Mouse (Mus musculus): ENCODE measurements around the gene Gm20481. TPM values are rescaled to one million over a fixed set of nuclear protein-coding genes. Genes with fewer than 3 reads are reported as not detected.
"Not testable (repeated sequence)": the region's sequence is repeated elsewhere in the genome, so short reads cannot be mapped to it uniquely, and the experiment has no call there.

Gm20481 gene
- polyA plus RNA-seq, 1 experiment from 2014 or later: 1.2 TPM

- H3K27me3 ChIP-seq: no peaks in the 10 kb centered on the region
- DNase-seq (ENCODE audit: low read depth, low spot score): no peak
- ATAC-seq: no peak
- no peak for TF ChIP-seq CTCF (IDR thresholded peaks at IDR 0.05)
- CTCF ChIA-PET: no interaction called here
- in situ Hi-C loops (cut with MboI; ENCODE audit: low pct_unique_long_range_greater_than_20kb): no loop called here
- POLR2A ChIA-PET: no interaction called here
Observed at GRCm38 (mm10) chr17:35003022-35003838, 33.5 kb downstream of the Gm20481 start.

DNA sequence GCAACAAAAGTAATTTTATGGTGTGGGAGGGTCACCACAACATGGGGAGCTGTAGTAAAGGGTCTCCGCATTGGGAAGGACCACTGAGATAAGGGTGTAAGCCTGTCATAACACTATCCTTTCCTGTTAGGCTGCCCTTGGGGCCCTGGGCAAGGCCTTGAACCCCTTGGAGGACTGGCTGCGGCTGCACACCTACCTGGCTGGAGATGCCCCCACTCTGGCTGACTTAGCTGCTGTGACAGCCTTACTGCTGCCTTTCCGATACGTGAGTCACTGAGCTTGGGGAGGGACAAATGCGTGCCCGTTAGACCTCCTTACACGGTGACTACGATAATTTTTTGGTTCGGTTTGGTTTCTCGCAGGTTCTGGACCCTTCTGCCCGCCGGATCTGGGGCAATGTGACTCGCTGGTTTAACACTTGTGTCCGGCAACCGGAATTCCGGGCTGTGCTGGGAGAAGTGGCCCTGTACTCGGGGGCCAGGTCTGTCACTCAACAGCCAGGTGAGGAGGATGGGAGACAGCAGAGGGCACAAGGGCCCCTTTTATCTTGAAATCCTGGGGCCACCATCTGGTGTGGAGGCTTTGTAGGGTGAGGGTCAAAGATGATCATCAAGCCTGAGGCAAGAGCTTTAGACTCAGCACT is 34.5 kb downstream of the Gm20481 start:
- no peak for TF ChIP-seq CTCF (IDR thresholded peaks at IDR 0.05)
- POLR2A ChIA-PET: interaction anchor here (1.0 kb wide), 1 partner anchor 53 kb away, joined by 3 read pairs; no protein-coding TSS in a partner anchor
- CTCF ChIA-PET: no interaction called here
- in situ Hi-C loops (cut with MboI; ENCODE audit: low pct_unique_long_range_greater_than_20kb): no loop called here
- no peaks in the 10 kb centered on the region for H3K27me3 ChIP-seq
- DNase-seq (ENCODE audit: low read depth, low spot score) (no peak), ATAC-seq (no peak)

DNA sequence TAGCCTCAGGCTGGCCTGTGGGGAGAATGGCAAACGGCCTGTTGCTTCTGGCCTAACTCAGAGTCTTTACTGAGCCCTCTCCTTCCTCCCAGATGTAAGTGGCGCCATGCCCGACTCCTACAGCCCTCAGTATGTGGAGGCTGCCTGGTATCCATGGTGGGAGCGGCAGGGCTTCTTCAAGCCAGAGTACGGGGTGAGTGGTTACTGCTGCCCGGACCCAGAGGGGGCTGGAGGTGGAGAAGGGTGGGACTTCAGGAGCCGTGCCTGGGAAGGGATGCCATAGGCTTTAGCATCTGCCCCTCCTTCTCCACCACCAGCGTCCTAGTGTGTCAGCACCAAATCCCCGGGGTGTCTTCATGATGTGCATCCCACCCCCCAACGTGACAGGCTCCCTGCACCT is 35.4 kb downstream of the Gm20481 start:
- DNase-seq (ENCODE audit: low read depth, low spot score) (no peak), ATAC-seq (no peak)
- ChIA-PET POLR2A (no interaction called here), CTCF (no interaction called here)
- in situ Hi-C loops (cut with MboI; ENCODE audit: low pct_unique_long_range_greater_than_20kb): no loop called here
- no peak for TF ChIP-seq CTCF (IDR thresholded peaks at IDR 0.05)
- H3K27me3 ChIP-seq: no peaks in the 10 kb centered on the region

GRCm38 (mm10) chr17:35005902-35006301 is 36.2 kb downstream of the Gm20481 start:
- in situ Hi-C loops (cut with MboI; ENCODE audit: low pct_unique_long_range_greater_than_20kb); DNase-seq (ENCODE audit: low read depth, low spot score); ATAC-seq; POLR2A ChIA-PET; H3K27me3 ChIP-seq; CTCF ChIA-PET: not testable (repeated sequence)

- DNase-seq (ENCODE audit: low read depth, low spot score) (no peak), ATAC-seq (no peak)
- CTCF ChIA-PET: interaction anchor here (0.7 kb wide), 1 partner anchor 97 kb away, joined by 3 read pairs; no protein-coding TSS in a partner anchor
- in situ Hi-C loops (cut with MboI; ENCODE audit: low pct_unique_long_range_greater_than_20kb): no loop called here
- no peak for TF ChIP-seq CTCF (IDR thresholded peaks at IDR 0.05)
- POLR2A ChIA-PET: no interaction called here
- no peaks in the 10 kb centered on the region for H3K27me3 ChIP-seq
Observed at GRCm38 (mm10) chr17:35007387-35007991, 37.8 kb downstream of the Gm20481 start.

DNA sequence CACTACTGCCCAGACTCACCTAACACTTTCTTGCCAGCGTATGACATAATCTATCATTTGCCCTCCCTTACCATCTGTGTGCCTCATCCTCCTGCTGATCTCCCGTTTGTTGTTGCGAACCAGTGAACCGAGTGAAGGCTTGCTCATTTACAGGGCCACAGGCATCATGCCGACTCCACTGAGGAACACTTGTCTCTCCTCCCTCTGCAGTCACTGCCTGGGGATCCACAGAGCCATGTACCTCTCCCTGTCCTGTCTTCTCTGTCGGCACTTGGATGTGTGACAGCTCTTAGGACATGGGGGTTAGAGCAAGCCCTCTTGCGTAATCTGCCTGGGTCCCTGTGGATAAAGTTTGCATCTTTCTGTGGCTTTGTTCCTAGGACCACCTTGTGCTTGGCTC is 39.9 kb downstream of the Gm20481 start:
- no peak for TF ChIP-seq CTCF (IDR thresholded peaks at IDR 0.05)
- DNase-seq (ENCODE audit: low read depth, low spot score): no peak
- in situ Hi-C loops (cut with MboI; ENCODE audit: low pct_unique_long_range_greater_than_20kb): no loop called here
- POLR2A ChIA-PET: no interaction called here
- no peak for ATAC-seq
- H3K27me3 ChIP-seq: no peaks in the 10 kb centered on the region
- CTCF ChIA-PET: interaction anchor here (1.1 to 1.5 kb wide), 2 partner anchors 11 to 40 kb away, joined by 3 read pairs; partner anchors contain the start of gene Clic1

- ChIA-PET POLR2A (interaction anchor here (1.9 kb wide), 1 partner anchor 10 kb away, joined by 6 read pairs; no protein-coding TSS in a partner anchor), CTCF (no interaction called here)
- in situ Hi-C loops (cut with MboI; ENCODE audit: low pct_unique_long_range_greater_than_20kb): loop anchor here (10.0 kb wide), 1 partner anchor 223 kb away; the partner anchor contains the start of genes Atp6v1g2 and Nfkbil1
- no peak for ATAC-seq
- H3K27me3 ChIP-seq: no peaks in the 10 kb centered on the region
- TF ChIP-seq CTCF (IDR thresholded peaks at IDR 0.05): no peak
- no peak for DNase-seq (ENCODE audit: low read depth, low spot score)
Observed at GRCm38 (mm10) chr17:35011440-35011839, 41.7 kb downstream of the Gm20481 start.

DNA sequence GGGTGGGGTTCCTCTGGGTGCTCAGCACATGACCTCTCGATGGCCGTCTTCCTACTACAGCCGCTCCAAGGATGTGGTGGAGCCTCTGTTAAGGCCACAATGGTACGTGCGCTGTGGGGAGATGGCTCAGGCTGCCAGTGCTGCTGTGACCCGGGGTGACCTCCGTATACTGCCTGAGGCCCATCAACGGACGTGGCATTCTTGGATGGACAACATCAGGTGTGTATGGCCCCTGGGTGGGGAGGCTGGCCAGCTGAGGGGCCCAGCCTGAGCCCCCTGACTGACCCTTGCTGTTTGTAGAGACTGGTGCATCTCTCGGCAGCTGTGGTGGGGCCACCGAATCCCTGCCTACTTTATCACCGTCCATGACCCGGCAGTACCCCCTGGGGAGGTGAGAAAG is 42.7 kb downstream of the Gm20481 start:
- ChIA-PET CTCF (no interaction called here), POLR2A (interaction anchor here (0.7 to 1.9 kb wide), 2 partner anchors 11 to 47 kb away, joined by 3 to 6 read pairs; no protein-coding TSS in a partner anchor)
- ATAC-seq: no peak
- no peaks in the 10 kb centered on the region for H3K27me3 ChIP-seq
- no peak for DNase-seq (ENCODE audit: low read depth, low spot score)
- TF ChIP-seq CTCF (IDR thresholded peaks at IDR 0.05): no peak
- in situ Hi-C loops (cut with MboI; ENCODE audit: low pct_unique_long_range_greater_than_20kb): loop anchor here (10.0 kb wide), 1 partner anchor 222 kb away; the partner anchor contains the start of genes Atp6v1g2 and Nfkbil1

- in situ Hi-C loops (cut with MboI; ENCODE audit: low pct_unique_long_range_greater_than_20kb): loop anchor here (10.0 kb wide), 1 partner anchor 222 kb away; the partner anchor contains the start of genes Atp6v1g2 and Nfkbil1
Observed at GRCm38 (mm10) chr17:35013221-35013620, 43.5 kb downstream of the Gm20481 start.

GRCm38 (mm10) chr17:35015296-35015695 is 45.6 kb downstream of the Gm20481 start:
- in situ Hi-C loops (cut with MboI; ENCODE audit: low pct_unique_long_range_greater_than_20kb): loop anchor here (10.0 kb wide), 1 partner anchor 220 kb away; the partner anchor contains the start of genes Atp6v1g2 and Nfkbil1
- ChIA-PET CTCF (no interaction called here), POLR2A (no interaction called here)
- no peaks in the 10 kb centered on the region for H3K27me3 ChIP-seq
- TF ChIP-seq CTCF (IDR thresholded peaks at IDR 0.05): no peak
- DNase-seq (ENCODE audit: low read depth, low spot score) (no peak), ATAC-seq (no peak)

More at GRCm38 (mm10) chr17:35013221-35013620, 43.5 kb downstream of the Gm20481 start:
- ChIA-PET CTCF (no interaction called here), POLR2A (interaction anchor here (1.9 kb wide), 1 partner anchor 12 kb away, joined by 6 read pairs; no protein-coding TSS in a partner anchor)
- no peak for TF ChIP-seq CTCF (IDR thresholded peaks at IDR 0.05)
- H3K27me3 ChIP-seq: no peaks in the 10 kb centered on the region
- ATAC-seq (no peak), DNase-seq (ENCODE audit: low read depth, low spot score) (no peak)

All from Patski (cell line).